In genomic region chr1:152714405-152714804, GRCm38 (mm10) we compare ENCODE assay signal across 22 mouse cellular contexts. TPM values are rescaled to one million over a fixed set of nuclear protein-coding genes. Genes with fewer than 3 reads are reported as not detected.
DNase-seq lines count a peak whose midpoint lies in the region; ATAC-seq lines count a peak whose summit lies in the region.
"Had no signal": no experiment of that assay in that cellular context is flagged by ENCODE, and none has a peak within 500 bp of the region (broad histone marks: within the 10 kb centered on the region; RNA-seq: fewer than 3 reads in every experiment).

No protein-coding gene starts in this region.

- peak; percentile 17 for DNase-seq in forebrain, embryonic 14.5 days (ENCODE audit: low spot score)
- peak; percentile 75 for DNase-seq in midbrain, embryonic 11.5 days (ENCODE audit: low spot score, missing footprints)
- peak; percentile 46 for DNase-seq in hindlimb bud, embryonic 11.5 days (ENCODE audit: extremely low spot score, low read depth, low spot score)
- no peak for DNase-seq in spleen, postnatal 10 days (ENCODE audit: low spot score in 2 of 2)
- DNase-seq: adrenal gland, postnatal 14 days; cerebellum, adult 2 months; cerebellum, postnatal 10 days; forebrain, postnatal 0 days; gastrocnemius, postnatal 14 days; heart, adult 2 months; heart, postnatal 14 days had no signal

- H3K36me3 ChIP-seq in forebrain, embryonic 14.5 days (ENCODE audit: control insufficient read depth, insufficient read depth, low read length), result no peaks in the 10 kb centered on the region
- no peaks in the 10 kb centered on the region for H3K36me3 ChIP-seq in forebrain, embryonic 12.5 days (replicated peaks)
- no peaks in the 10 kb centered on the region for H3K36me3 ChIP-seq in midbrain, embryonic 11.5 days (ENCODE audit: control insufficient read depth, insufficient read depth, low read length)
- no peaks in the 10 kb centered on the region for H3K36me3 ChIP-seq in midbrain, embryonic 15.5 days (replicated peaks)
- H3K36me3 ChIP-seq: embryonic facial prominence, embryonic 12.5 days; heart, embryonic 15.5 days had no signal

- 0 out of 2 replicates have a peak, but pooled peaks cover 3% of the 10 kb centered on the region for H3K9me3 ChIP-seq in forebrain, embryonic 14.5 days (replicated peaks; ENCODE audit: control insufficient read depth, low read length)
- no peaks in the 10 kb centered on the region for H3K9me3 ChIP-seq in forebrain, embryonic 12.5 days
- H3K9me3 ChIP-seq in midbrain, embryonic 11.5 days (ENCODE audit: control insufficient read depth, low read length), result no peaks in the 10 kb centered on the region
- no peaks in the 10 kb centered on the region for H3K9me3 ChIP-seq in midbrain, embryonic 15.5 days
- H3K9me3 ChIP-seq: embryonic facial prominence, embryonic 12.5 days; heart, embryonic 15.5 days had no signal

- no peaks in the 10 kb centered on the region for H3K27me3 ChIP-seq in forebrain, embryonic 14.5 days (replicated peaks; ENCODE audit: control insufficient read depth, insufficient read depth, low read length)
- H3K27me3 ChIP-seq in forebrain, embryonic 12.5 days, result no peaks in the 10 kb centered on the region
- no peaks in the 10 kb centered on the region for H3K27me3 ChIP-seq in midbrain, embryonic 11.5 days (ENCODE audit: control insufficient read depth, insufficient read depth, low read length)
- no peaks in the 10 kb centered on the region for H3K27me3 ChIP-seq in midbrain, embryonic 15.5 days (replicated peaks)
- H3K27me3 ChIP-seq: CH12.LX; embryonic facial prominence, embryonic 12.5 days; heart, embryonic 15.5 days; Patski had no signal

- H3K9ac ChIP-seq in forebrain, embryonic 14.5 days (ENCODE audit: low read length), result no peak overlapping the region
- H3K9ac ChIP-seq in forebrain, embryonic 12.5 days, result no peak overlapping the region
- no peak overlapping the region for H3K9ac ChIP-seq in midbrain, embryonic 11.5 days (ENCODE audit: low read length)
- no peak overlapping the region for H3K9ac ChIP-seq in midbrain, embryonic 15.5 days
- H3K9ac ChIP-seq: embryonic facial prominence, embryonic 12.5 days; forebrain, postnatal 0 days; heart, embryonic 15.5 days had no signal

- WGBS in forebrain, embryonic 14.5 days, result 22% methylated on average over 3 of the region's 3 CpGs
- 49% methylated on average over 3 of the region's 3 CpGs for WGBS in forebrain, embryonic 12.5 days
- 87% methylated on average over 3 of the region's 3 CpGs for WGBS in midbrain, embryonic 11.5 days
- WGBS in midbrain, embryonic 15.5 days, result 85% methylated on average over 3 of the region's 3 CpGs

- H3K4me3 ChIP-seq in forebrain, embryonic 14.5 days (ENCODE audit: low read depth, low read length), result no peak overlapping the region
- H3K4me3 ChIP-seq in forebrain, embryonic 12.5 days (replicated peaks), result no peak overlapping the region
- H3K4me3 ChIP-seq in midbrain, embryonic 11.5 days (ENCODE audit: low read depth, low read length), result no peak overlapping the region
- no peak overlapping the region for H3K4me3 ChIP-seq in midbrain, embryonic 15.5 days
- H3K4me3 ChIP-seq: embryonic facial prominence, embryonic 12.5 days; heart, adult 2 months; heart, embryonic 15.5 days had no signal

- no peak overlapping the region for H3K27ac ChIP-seq in forebrain, embryonic 14.5 days (ENCODE audit: low read depth, low read length)
- H3K27ac ChIP-seq in forebrain, embryonic 12.5 days, result no peak overlapping the region
- H3K27ac ChIP-seq in midbrain, embryonic 11.5 days (ENCODE audit: low read depth, low read length), result no peak overlapping the region
- H3K27ac ChIP-seq in midbrain, embryonic 15.5 days, result no peak overlapping the region
- H3K27ac ChIP-seq: embryonic facial prominence, embryonic 12.5 days; heart, adult 2 months; heart, embryonic 15.5 days had no signal

- H3K4me2 ChIP-seq in forebrain, embryonic 14.5 days (ENCODE audit: low read length), result no peak overlapping the region
- no peak overlapping the region for H3K4me2 ChIP-seq in forebrain, embryonic 12.5 days
- no peak overlapping the region for H3K4me2 ChIP-seq in midbrain, embryonic 11.5 days
- no peak overlapping the region for H3K4me2 ChIP-seq in midbrain, embryonic 15.5 days
- H3K4me2 ChIP-seq: embryonic facial prominence, embryonic 12.5 days; heart, embryonic 11.5 days; heart, embryonic 15.5 days had no signal

- 0 out of 2 replicates have a peak, but pooled peaks cover 6% of the 10 kb centered on the region for H3K4me1 ChIP-seq in forebrain, embryonic 14.5 days (ENCODE audit: control insufficient read depth, insufficient read depth, low read length)
- no peaks in the 10 kb centered on the region for H3K4me1 ChIP-seq in forebrain, embryonic 12.5 days
- H3K4me1 ChIP-seq in midbrain, embryonic 11.5 days (ENCODE audit: control insufficient read depth, insufficient read depth, low read length), result no peaks in the 10 kb centered on the region
- no peaks in the 10 kb centered on the region for H3K4me1 ChIP-seq in midbrain, embryonic 15.5 days

- ATAC-seq in forebrain, embryonic 14.5 days, result peak; percentile 44; the same call in 1 of the 2 replicates
- ATAC-seq in forebrain, embryonic 12.5 days (ENCODE audit: low FRiP score), result no peak
- ATAC-seq in midbrain, embryonic 11.5 days (ENCODE audit: low FRiP score), result no peak
- ATAC-seq in midbrain, embryonic 15.5 days (replicated peaks), result no peak
- ATAC-seq: activated CD4-positive, CD25-positive, alpha-beta regulatory T cell, adult 4 months; forebrain, postnatal 0 days; inflammation-experienced regulatory T-cells, adult 6 months; intestine, postnatal 0 days; Patski had no signal

RNA-seq across cellular contexts. Expression of gene Apobec4, which starts 35.9 kb away (rescaled TPM):
- polyA plus RNA-seq in forebrain, embryonic 14.5 days (2014; fragmentation: Nextera tagmentation; extraction: Ambion mirVana), result 0.10 TPM in 1 of 2 replicates, not detected in the other
- polyA plus RNA-seq in forebrain, embryonic 12.5 days (2016; fragmentation: Nextera tagmentation; extraction: Ambion mirVana), result not detected in 2 replicates
- not detected in 2 replicates for polyA plus RNA-seq in midbrain, embryonic 11.5 days (2014; fragmentation: Nextera tagmentation; extraction: Ambion mirVana)
- polyA plus RNA-seq in midbrain, embryonic 15.5 days (2015; fragmentation: Nextera tagmentation; extraction: Ambion mirVana), result 0.24 TPM in 1 of 2 replicates, not detected in the other
- polyA plus RNA-seq: activated CD4-positive, CD25-positive, alpha-beta regulatory T cell, adult 4 months; cerebellum, adult 2 months; embryonic facial prominence, embryonic 12.5 days; gonadal fat pad, adult 2 months; heart, adult 2 months; heart, embryonic 11.5 days; heart, embryonic 15.5 days; inflammation-experienced regulatory T-cells, adult 6 months; intestine, postnatal 0 days; Patski had no signal

RNA-seq across cellular contexts. Expression of gene Rgl1, which starts 51.7 kb away (rescaled TPM):
- polyA plus RNA-seq in forebrain, embryonic 14.5 days (2014; fragmentation: Nextera tagmentation; extraction: Ambion mirVana), result 16.4 and 20.5 TPM in 2 replicates
- polyA plus RNA-seq in forebrain, embryonic 12.5 days (2016; fragmentation: Nextera tagmentation; extraction: Ambion mirVana), result 19.8 and 20.9 TPM in 2 replicates
- polyA plus RNA-seq in midbrain, embryonic 11.5 days (2014; fragmentation: Nextera tagmentation; extraction: Ambion mirVana), result 23.2 and 24.0 TPM in 2 replicates
- polyA plus RNA-seq in midbrain, embryonic 15.5 days (2015; fragmentation: Nextera tagmentation; extraction: Ambion mirVana), result 14.9 and 15.7 TPM in 2 replicates

RNA-seq across cellular contexts. Expression of gene Arpc5, which starts 51.9 kb away (rescaled TPM):
- polyA plus RNA-seq in forebrain, embryonic 14.5 days (2014; fragmentation: Nextera tagmentation; extraction: Ambion mirVana), result 430 and 478 TPM in 2 replicates
- polyA plus RNA-seq in forebrain, embryonic 12.5 days (2016; fragmentation: Nextera tagmentation; extraction: Ambion mirVana), result 275 and 281 TPM in 2 replicates
- 284 and 314 TPM in 2 replicates for polyA plus RNA-seq in midbrain, embryonic 11.5 days (2014; fragmentation: Nextera tagmentation; extraction: Ambion mirVana)
- 333 and 344 TPM in 2 replicates for polyA plus RNA-seq in midbrain, embryonic 15.5 days (2015; fragmentation: Nextera tagmentation; extraction: Ambion mirVana)

Comparison
In these comparisons a context has a peak if more than half of its experiments do, and no peak if none do; other contexts are left out.
1. DNase-seq: peak in forebrain, embryonic 14.5 days (single experiment), midbrain, embryonic 11.5 days (single experiment) and hindlimb bud, embryonic 11.5 days (single experiment); none in spleen, postnatal 10 days (0 of 2).